Mouse (Mus musculus) left cerebral cortex, adult 2 months (tissue): ENCODE measurements around the gene Dcbld1. TPM values are rescaled to one million over a fixed set of nuclear protein-coding genes. Genes with fewer than 3 reads are reported as not detected.
"Not testable (repeated sequence)": the region's sequence is repeated elsewhere in the genome, so short reads cannot be mapped to it uniquely, and the experiment has no call there.

Experiments
- DNase-seq, 2 experiments: peaks; one replicate each; pipeline ENCODE4 v3.0.0; 2021 to 2022; ENCODE audit warnings: low spot score in 2 of 2, mixed read lengths in 1 of 2; ENCODE audit errors: extremely low spot score in 1 of 2
- H3K27ac ChIP-seq: fragments of 200-600 bp; 2 replicates; pipeline ENCODE4 v1.8.1; 2022
- H3K4me3 ChIP-seq: fragments of 200-600 bp; 2 replicates; pipeline ENCODE4 v1.8.1; 2022
- CTCF ChIP-seq: fragments of 200-600 bp; IDR thresholded peaks from 2 replicates; pipeline ENCODE4 v1.8.1; 2022; ENCODE audit warnings: antibody characterized with exemption, mild to moderate bottlenecking, moderate library complexity
- intact Hi-C: fragments of 180-260 bp; cut with DNase I; formaldehyde crosslinking; loops from one replicate; pipeline ENCODE4 v1.15.1; 2025
- total RNA-seq, 2 experiments: library from RNA; stranded (reverse); gene quantifications; 2 replicates each; pipeline ENCODE4 v1.2.3; 2021

Dcbld1 gene
- total RNA-seq, 2 experiments from 2014 or later, result 5.1 to 5.7 TPM

GRCm38 (mm10) chr10:52268879-52269278 lies 35.5 kb downstream of the Dcbld1 start:
- TF ChIP-seq CTCF, result no peak
- DNase-seq, result no peak
- H3K4me3 ChIP-seq, result no peak overlapping the region
- intact Hi-C loops, result no loop called here
- H3K27ac ChIP-seq, result no peak overlapping the region

- DNase-seq, result no peak
- Histone ChIP-seq H3K27ac (no peak overlapping the region), H3K4me3 (no peak overlapping the region)
- TF ChIP-seq CTCF, result no peak
- intact Hi-C loops, result no loop called here
Observed at GRCm38 (mm10) chr10:52271385-52271784, 38.0 kb downstream of the Dcbld1 start.

- Histone ChIP-seq H3K27ac (no peak overlapping the region), H3K4me3 (no peak overlapping the region)
- intact Hi-C loops, result no loop called here
- DNase-seq, result no peak
- no peak for TF ChIP-seq CTCF
Observed at GRCm38 (mm10) chr10:52273012-52273411, 39.6 kb downstream of the Dcbld1 start.

GRCm38 (mm10) chr10:52274001-52274909 lies 40.8 kb downstream of the Dcbld1 start:
- intact Hi-C loops, result no loop called here
- H3K27ac ChIP-seq, result no peak overlapping the region
- H3K4me3 ChIP-seq, result no peak overlapping the region
- no peak for TF ChIP-seq CTCF
- DNase-seq, result no peak

GRCm38 (mm10) chr10:52274910-52275604 lies 41.6 kb downstream of the Dcbld1 start:
- intact Hi-C loops, result no loop called here
- H3K27ac ChIP-seq, result no peak overlapping the region
- H3K4me3 ChIP-seq, result no peak overlapping the region
- TF ChIP-seq CTCF, result no peak
- DNase-seq, result no peak

- Histone ChIP-seq H3K27ac (no peak overlapping the region), H3K4me3 (no peak overlapping the region)
- no peak for TF ChIP-seq CTCF
- intact Hi-C loops, result no loop called here
- no peak for DNase-seq
Observed at GRCm38 (mm10) chr10:52276579-52276978, 43.2 kb downstream of the Dcbld1 start.

- H3K4me3 ChIP-seq, DNase-seq, H3K27ac ChIP-seq, intact Hi-C loops: not testable (repeated sequence)
Observed at GRCm38 (mm10) chr10:52277564-52277963, 44.1 kb downstream of the Dcbld1 start.

- Histone ChIP-seq H3K4me3 (no peak overlapping the region), H3K27ac (no peak overlapping the region)
- no peak for DNase-seq
- no peak for TF ChIP-seq CTCF
- intact Hi-C loops, result no loop called here
Observed at GRCm38 (mm10) chr10:52278011-52278434, 44.6 kb downstream of the Dcbld1 start.

- intact Hi-C loops, result no loop called here
- TF ChIP-seq CTCF, result no peak
- no peak overlapping the region for H3K4me3 ChIP-seq
- no peak overlapping the region for H3K27ac ChIP-seq
- no peak for DNase-seq
Observed at GRCm38 (mm10) chr10:52278866-52279265, 45.4 kb downstream of the Dcbld1 start.

GRCm38 (mm10) chr10:52279876-52280275 lies 46.5 kb downstream of the Dcbld1 start:
- Histone ChIP-seq H3K27ac (no peak overlapping the region), H3K4me3 (no peak overlapping the region)
- no peak for DNase-seq
- TF ChIP-seq CTCF, result no peak
- intact Hi-C loops, result no loop called here

- intact Hi-C loops, result no loop called here
- DNase-seq, result no peak
- H3K27ac ChIP-seq, result no peak overlapping the region
- no peak for TF ChIP-seq CTCF
- H3K4me3 ChIP-seq, result no peak overlapping the region
Observed at GRCm38 (mm10) chr10:52280623-52281022, 47.2 kb downstream of the Dcbld1 start.

GRCm38 (mm10) chr10:52281337-52281736 lies 47.9 kb downstream of the Dcbld1 start:
- Histone ChIP-seq H3K27ac (no peak overlapping the region), H3K4me3 (no peak overlapping the region)
- no peak for DNase-seq
- intact Hi-C loops, result no loop called here
- TF ChIP-seq CTCF, result no peak
